Mouse (Mus musculus): Measurements from ENCODE around the gene Msi1.
A peak's percentile ranks its signal among the peaks of the same experiment; 100 is the strongest.
"Not testable (repeated sequence)": the region's sequence is repeated elsewhere in the genome, so short reads cannot be mapped to it uniquely, and the experiment has no call there.

Gene Msi1

GRCm38 (mm10) chr5:115433191-115433590 is 3.8 kb downstream of the Msi1 start:
- DNase-seq (ENCODE audit: low read depth, low spot score), result no peak

GRCm38 (mm10) chr5:115434280-115434852 is 5.0 kb downstream of the Msi1 start:
- DNase-seq (ENCODE audit: low read depth, low spot score), result no peak

DNA sequence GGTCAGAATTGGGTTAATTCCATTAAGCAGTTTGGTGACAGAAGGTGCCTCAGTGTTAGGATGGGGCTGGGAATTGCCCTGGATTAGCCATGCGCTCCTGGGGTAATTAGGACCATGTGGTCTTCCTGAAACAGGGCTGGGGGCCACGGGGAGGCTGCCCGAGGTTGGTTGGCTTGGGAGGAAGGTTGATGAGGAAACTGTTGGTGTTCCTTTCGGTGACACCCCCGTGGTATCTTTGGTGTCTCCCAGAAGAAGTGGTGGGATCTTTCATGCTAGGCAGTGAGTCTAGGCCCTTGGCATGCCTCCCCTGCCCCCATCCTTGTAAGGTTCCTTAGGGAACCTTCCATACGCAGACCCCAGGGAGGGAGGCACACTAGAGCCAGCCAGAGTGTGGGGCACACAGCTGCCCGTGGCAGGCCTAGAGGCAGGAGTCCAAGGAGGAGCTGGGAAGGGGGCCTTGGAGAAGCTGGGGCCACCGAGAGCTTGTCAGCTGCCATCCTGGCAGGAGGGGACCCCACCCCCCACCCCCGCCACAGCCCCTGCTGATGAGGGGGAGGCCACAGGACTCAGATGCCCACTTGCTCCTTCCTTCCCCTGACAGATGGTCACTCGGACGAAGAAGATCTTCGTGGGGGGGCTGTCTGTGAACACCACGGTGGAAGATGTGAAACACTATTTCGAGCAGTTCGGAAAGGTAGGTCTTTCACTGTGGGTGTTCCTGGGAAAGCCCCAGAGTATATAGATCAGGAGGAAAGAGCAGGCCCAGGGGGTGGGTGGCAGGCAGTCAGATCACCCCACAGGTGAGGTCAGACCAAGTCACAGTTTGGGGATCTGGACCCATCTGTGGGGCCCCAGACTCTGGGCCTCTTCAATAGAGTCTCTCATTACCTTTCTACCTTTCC is 5.7 kb downstream of the Msi1 start:
- DNase-seq (ENCODE audit: low read depth, low spot score), result no peak

DNA sequence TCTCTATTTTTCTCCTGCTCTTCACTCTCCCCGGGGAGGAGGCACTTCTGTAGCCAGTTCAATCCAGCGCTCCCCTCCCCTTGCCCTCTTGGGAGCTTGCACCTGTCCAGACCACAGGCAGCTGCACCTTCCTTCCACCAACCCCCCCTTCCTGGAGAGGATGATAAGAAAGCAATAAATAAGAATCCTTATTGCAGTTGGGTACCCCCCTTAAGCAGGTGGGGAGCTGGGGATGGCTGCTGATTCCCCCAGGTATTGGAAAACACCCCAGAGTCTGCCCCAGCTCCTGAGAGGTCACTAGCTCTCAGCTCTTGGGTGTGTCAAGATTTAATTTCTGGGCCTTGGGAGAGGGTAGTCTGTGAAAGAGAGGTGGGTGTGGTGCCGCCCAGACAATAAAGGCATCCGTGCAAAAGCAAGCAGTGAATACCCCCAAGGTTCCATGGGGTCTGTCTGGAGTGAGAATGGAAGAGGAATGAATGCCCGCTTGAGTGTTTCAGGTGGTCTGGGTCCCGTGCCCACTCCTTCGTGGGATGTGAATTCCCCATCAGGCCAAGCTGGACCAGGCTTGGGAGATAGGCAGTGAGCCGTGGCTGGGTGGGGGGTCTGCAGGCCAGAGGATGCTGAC is 6.5 kb downstream of the Msi1 start:
- no peak for DNase-seq (ENCODE audit: low read depth, low spot score)

GRCm38 (mm10) chr5:115436421-115437124 is 7.2 kb downstream of the Msi1 start:
- peak; percentile 74 for DNase-seq (ENCODE audit: low read depth, low spot score)

DNA sequence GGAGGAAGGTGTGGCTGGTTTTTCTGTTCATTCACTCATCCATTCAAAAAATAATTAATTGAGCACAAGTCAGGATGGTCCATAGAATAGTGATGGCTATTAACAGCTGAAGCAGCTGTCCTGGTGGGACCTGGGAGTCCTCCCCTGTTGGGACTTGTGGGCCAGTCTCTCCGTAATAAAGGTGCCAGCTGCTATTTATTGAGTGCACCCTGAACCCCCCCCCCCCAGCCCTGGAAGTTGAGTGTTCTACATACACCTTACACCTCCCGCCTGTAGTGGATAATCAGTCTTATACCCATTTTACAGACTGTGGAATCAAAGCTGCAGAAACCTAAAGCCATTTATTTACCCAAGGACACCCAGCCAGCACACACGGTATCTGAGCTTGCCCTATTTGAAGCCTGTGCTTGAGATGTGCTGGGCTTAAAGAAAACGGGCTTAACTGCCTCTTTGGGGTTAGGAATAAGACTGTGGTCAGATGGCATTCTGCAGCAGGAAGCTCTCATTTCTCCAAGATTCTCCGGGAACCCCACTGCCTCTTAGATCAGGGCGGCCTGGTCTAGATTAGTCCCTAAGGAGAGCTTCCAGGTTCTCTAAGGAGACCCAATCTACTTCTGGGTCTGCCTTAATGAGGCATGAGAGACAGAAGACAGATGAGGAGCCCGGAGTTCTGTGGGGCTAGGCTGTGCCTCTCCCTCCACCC is 8.0 kb downstream of the Msi1 start:
- DNase-seq (ENCODE audit: low read depth, low spot score), result no peak

DNA sequence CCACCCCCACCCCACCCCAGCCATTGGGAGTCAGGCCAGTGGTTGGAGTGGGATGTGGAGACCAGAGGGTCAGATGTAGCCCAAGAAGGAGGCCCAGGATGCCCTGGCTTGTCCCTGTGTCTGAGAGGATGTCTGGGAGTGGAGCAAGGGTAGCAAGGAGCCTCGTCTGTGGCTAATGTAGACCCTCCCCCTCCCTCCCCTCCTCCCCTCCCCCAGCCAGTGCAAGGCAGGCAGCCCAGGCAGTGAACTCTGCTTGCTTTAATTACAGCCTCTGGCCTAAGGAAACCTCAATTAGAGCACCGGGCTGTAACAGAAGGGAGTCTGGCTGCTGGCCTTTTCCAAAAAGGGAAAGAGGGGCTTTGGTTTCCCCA is 8.5 kb downstream of the Msi1 start:
- no peak for DNase-seq (ENCODE audit: low read depth, low spot score)

DNA sequence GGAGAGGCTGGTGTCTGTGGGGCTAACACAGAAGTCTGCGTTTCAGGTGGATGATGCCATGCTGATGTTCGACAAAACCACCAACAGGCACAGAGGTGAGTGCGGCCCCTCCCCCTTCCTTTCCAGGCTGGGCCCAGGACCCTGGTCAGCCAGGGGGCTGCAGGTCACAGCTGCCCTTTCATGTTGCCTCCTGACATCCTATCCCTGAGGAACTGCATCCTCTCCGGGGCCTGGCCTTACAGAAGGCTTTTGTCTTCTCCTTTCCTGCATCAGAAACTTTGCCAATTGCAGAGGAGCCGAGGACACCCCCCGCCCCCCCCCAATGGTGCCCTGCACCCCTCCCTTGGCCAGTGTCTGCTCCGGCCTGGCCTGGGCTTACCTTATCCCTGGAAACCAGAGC is 9.3 kb downstream of the Msi1 start:
- no peak for DNase-seq (ENCODE audit: low read depth, low spot score)

- peak; percentile 48 for DNase-seq (ENCODE audit: low read depth, low spot score)
Measured at GRCm38 (mm10) chr5:115441205-115441849, 11.9 kb downstream of the Msi1 start.

- not testable (repeated sequence) for DNase-seq (ENCODE audit: low read depth, low spot score)
Measured at GRCm38 (mm10) chr5:115442663-115443062, 13.3 kb downstream of the Msi1 start.

DNA sequence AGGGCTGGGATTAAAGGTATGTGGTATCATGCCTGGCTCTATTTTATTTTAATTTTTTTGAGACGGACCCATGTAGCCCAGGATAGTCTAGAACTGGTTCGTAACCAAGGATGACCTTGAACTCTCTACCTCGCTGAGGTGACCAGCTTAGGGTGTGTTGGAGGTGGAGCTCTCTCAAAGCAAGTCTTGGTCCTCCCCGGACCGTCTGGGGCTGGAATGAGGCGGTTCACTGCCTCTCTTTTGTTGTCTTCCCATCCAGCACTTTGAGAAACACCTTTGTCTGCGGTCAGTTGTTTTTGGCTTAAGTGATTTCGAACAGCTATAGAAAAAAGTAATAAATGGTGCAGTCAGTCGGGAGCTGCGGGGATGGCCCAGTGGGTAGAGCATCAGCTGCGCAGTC is 14.7 kb downstream of the Msi1 start:
- DNase-seq (ENCODE audit: low read depth, low spot score), result peak; percentile 53

DNA sequence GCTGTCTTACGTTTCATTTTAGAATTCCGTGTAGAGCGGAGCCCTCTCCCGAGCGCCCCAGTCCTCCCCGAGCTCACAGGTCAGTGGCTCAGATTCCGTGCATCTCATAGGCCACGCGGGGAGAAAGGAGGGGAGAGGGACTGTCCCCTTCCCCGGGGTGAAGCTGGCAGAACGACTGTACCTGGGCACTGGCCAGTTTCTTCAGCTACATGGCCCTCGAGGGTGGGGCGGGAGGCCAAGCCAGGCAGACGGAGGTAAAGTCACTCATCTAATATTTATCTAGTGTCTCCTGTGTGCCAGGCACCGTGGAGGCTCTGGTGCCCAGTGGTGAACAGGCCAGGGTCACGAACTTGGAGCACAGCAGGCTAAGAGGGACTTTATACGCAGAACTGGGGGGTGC is 17.7 kb downstream of the Msi1 start:
- DNase-seq (ENCODE audit: low read depth, low spot score), result no peak

DNA sequence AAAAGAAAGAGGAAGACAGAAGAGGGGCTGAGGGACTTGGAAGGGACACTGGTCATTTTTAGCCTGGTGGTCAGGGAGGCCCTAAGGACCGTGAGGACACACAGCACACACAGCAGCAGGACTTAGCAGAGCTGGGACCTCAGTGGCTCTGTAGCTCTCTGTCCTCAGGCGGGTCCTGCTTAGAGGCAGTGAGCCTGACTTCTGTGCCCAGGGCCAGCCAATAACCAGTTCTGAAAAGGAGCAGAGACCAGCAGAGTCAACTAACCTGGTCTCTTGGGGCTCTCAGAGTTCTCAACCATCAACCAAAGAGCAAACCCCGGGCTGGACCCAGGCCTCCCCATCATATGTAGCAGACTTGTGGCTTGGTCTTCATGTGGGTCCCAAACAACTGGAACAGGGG is 19.8 kb downstream of the Msi1 start:
- no peak for DNase-seq (ENCODE audit: low read depth, low spot score)

DNA sequence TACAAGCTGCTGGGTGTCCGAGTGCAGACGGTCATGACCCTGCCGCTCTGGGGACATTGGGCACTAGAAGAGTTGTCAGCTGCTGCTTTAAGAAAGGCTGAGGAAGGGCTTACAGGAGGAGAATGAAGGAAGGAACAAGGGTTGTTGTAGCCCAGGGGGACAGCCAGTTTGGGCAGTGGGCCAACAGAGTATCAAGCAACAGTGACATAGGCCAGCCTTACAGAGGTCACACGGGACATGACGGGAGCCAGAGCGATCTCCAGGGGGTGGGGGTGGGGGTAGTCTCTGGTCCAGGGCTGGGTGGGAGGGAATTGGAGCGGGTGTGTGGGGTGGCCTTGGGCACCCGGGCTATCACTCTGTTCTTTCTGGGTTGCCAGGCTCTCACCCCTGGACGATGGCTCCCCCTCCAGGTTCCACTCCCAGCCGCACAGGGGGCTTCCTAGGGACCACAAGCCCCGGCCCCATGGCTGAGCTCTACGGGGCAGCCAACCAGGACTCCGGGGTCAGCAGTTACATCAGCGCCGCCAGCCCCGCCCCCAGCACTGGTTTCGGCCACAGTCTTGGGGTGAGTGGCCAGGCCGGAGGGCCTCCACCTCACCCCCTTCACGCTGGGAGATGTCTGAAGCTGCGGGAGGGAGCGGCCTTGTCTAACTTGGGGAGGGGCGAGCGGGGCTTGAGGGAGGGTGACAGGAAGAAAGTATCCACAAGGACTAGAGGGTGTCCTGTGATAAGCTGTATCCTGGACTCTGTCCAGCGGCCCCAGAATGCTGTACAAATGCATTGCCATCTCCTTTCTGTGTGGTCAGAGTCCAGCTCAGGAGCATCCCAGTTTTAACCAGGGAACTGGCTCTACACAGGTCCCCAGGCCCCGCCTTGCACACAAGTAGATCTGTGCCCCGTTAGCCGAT is 21.3 kb downstream of the Msi1 start:
- no peak for DNase-seq (ENCODE audit: low read depth, low spot score)

- no peak for DNase-seq (ENCODE audit: low read depth, low spot score)
Measured at GRCm38 (mm10) chr5:115454422-115455090, 25.2 kb downstream of the Msi1 start.

- no peak for DNase-seq (ENCODE audit: low read depth, low spot score)
Measured at GRCm38 (mm10) chr5:115455838-115456237, 26.4 kb downstream of the Msi1 start.

- no peak for DNase-seq (ENCODE audit: low read depth, low spot score)
Measured at GRCm38 (mm10) chr5:115458918-115459317, 29.5 kb downstream of the Msi1 start.

DNA sequence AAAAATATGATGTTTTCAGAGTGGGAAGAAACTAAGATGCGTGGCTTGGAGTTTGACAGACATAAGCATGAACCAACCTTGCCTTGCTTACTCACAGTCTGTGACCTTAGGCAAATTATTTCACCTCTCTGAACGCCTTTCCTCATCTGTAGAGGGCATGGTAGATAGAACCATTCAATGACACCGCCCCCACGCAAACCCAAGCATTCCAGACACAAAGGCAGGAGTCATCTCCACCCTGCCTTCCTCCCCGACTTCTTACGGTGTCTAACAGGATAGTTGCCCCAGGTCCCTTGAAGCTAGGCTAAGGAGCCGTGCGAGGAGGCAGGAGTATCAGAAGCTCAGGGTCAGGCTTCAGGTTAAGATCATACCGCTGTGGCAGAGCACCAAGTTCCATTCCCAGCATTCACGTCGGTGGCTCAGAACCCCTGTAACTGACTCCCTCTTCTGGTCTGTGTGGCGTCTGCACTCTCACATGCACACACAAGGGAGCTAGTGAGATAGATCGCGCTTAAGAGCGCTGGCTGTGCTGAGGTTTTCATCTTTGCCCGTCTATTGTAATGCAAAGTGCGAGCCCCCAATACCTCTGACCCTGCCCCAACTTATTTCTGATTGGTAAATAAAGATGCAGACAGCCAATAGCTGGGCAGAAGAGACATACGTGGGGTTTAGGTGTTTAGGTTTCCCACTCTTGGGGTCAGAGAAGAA is 35.2 kb downstream of the Msi1 start:
- peak; percentile 92 for DNase-seq (ENCODE audit: low read depth, low spot score)

Data from WW6 (cell line).